Mouse (Mus musculus): ENCODE data around the gene Olfr487. TPM values are rescaled to one million over a fixed set of nuclear protein-coding genes. Genes with fewer than 3 reads are reported as not detected.

Gene Olfr487
- total RNA-seq (2023): not detected

DNA sequence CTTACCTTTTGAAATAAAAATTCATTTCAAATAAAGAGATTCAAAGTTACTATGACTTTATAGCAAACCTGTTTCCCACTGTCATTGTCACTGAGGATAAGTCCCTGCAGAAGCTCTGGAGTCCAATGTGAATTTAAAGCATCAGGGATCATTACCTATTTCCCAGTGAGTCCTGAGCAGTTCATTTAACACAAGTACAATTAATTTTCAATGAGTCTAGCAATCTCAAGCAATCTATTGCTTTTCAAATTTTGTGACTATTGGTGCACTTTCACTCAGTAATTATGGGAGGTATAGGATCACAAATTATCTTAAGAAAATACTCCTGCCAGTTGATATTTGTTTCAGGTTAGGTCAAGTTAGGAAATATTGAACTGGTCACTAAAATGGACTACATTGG, at the start of gene Olfr487:
TSS of gene Olfr487 (minus strand) at position 101 of the 400 bp plus-strand sequence.

DNA sequence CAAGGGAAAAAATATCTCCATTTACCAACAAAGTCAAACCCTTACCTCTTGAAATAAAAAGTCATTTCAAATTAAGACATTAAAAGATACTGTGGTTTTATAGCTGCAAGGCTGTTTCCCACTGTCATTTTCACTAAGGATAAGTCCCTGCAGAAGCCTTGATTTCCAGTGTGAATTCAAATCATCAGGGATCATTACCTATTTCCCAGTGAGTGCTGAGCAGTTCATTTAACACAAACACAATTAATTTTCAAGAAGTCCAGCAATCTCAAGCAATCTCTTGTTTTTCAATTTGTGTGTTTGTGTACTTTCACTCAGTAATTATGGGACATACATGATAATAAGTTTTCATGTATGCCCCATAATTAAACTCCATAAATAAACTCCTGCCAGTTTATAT, 43.8 kb upstream of the Olfr487 start, which contains the start of gene Olfr488:
TSS of gene Olfr488 (minus strand) at position 101 of the 400 bp plus-strand sequence.

GRCm38 (mm10) chr7:108172642-108173041, 41.8 kb downstream of the Olfr487 start, which contains the start of gene Olfr486:
Olfr486 (minus strand) TSS chr7:108172742.

GRCm38 (mm10) chr7:108159771-108160170, 54.7 kb downstream of the Olfr487 start, which contains the start of gene Olfr485:
Olfr485 (minus strand) TSS chr7:108159871.

Other genes starting within 250 kb of the Olfr487 start
- gene Olfr476, start 249.8 kb downstream of the Olfr487 start, total RNA-seq (2023): not detected
- not detected for gene Olfr477, start 227.9 kb downstream of the Olfr487 start, total RNA-seq (2023)
- not detected for gene Olfr478, start 180.6 kb downstream of the Olfr487 start, total RNA-seq (2023)
- gene Olfr479, start 163.9 kb downstream of the Olfr487 start, total RNA-seq (2023): not detected
- gene Olfr480, start 147.3 kb downstream of the Olfr487 start, total RNA-seq (2023): not detected
- gene Olfr481, start 134.8 kb downstream of the Olfr487 start, total RNA-seq (2023): not detected
- gene Olfr482, start 117.0 kb downstream of the Olfr487 start, total RNA-seq (2023): 1.5 TPM
- gene Olfr483, start 113.8 kb downstream of the Olfr487 start, total RNA-seq (2023): not detected
- gene Olfr484, start 87.2 kb downstream of the Olfr487 start, total RNA-seq (2023): not detected
- not detected for gene Olfr485, start 54.8 kb downstream of the Olfr487 start, total RNA-seq (2023)
- not detected for gene Olfr486, start 41.9 kb downstream of the Olfr487 start, total RNA-seq (2023)
- gene Olfr488, start 43.7 kb upstream of the Olfr487 start, total RNA-seq (2023): not detected
- gene Olfr490, start 74.3 kb upstream of the Olfr487 start, total RNA-seq (2023): not detected
- not detected for gene Olfr491, start 98.8 kb upstream of the Olfr487 start, total RNA-seq (2023)
- not detected for gene Olfr492, start 109.0 kb upstream of the Olfr487 start, total RNA-seq (2023)
- gene Olfr493, start 132.3 kb upstream of the Olfr487 start, total RNA-seq (2023): not detected
- not detected for gene Olfr494, start 150.7 kb upstream of the Olfr487 start, total RNA-seq (2023)
- not detected for gene Olfr495, start 178.5 kb upstream of the Olfr487 start, total RNA-seq (2023)
- gene Olfr497, start 205.8 kb upstream of the Olfr487 start, total RNA-seq (2023): not detected